Mouse (Mus musculus) cerebellum, adult 9-11 months (tissue): ENCODE data around the gene Wwox.

Source experiments
- DNase-seq: peaks from one replicate; pipeline ENCODE4 v3.0.0; 2022

Gene Wwox

DNA sequence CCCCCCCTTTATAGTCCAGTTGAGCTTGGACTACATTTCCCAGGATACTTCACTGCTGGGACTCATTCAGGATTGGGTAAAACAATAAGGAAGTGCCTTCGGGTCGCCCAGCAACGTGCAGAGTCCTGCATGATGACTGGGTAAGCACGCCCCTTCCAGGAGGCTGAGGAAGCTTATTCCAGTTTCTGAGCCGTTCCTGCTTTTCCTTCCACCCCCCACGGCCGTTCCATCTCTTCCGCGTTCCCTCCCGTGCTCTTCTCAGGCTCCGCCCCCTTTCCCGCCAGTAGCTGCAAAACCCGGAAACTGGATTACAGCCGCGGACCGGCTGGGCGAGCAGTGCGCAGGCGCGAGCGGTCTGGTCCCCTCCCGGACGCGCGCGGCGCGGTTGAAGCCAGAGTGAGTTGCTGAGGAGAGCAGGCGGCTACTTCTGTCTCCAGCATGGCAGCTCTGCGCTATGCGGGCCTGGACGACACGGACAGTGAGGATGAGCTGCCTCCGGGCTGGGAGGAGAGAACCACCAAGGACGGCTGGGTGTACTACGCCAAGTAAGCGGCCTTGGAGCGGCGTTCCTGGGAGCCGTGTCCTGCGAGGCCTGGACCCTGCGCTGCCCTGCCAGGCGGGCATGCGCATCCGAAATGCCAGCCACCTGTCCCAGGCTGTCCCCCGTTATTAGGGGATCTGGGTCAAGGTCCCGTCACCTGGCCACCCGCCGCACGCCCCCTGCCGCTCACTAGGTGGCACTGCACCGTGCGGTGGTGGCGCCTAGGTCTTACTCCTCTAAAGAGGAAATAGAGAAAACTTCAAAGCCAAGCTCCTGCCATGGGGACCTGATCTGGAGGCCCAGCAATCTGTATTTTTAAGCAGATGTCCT is at the start of gene Wwox:
Wwox (plus strand) TSS at position 322 of the 871 bp plus-strand sequence.
- DNase-seq, result peak; percentile 100

DNA sequence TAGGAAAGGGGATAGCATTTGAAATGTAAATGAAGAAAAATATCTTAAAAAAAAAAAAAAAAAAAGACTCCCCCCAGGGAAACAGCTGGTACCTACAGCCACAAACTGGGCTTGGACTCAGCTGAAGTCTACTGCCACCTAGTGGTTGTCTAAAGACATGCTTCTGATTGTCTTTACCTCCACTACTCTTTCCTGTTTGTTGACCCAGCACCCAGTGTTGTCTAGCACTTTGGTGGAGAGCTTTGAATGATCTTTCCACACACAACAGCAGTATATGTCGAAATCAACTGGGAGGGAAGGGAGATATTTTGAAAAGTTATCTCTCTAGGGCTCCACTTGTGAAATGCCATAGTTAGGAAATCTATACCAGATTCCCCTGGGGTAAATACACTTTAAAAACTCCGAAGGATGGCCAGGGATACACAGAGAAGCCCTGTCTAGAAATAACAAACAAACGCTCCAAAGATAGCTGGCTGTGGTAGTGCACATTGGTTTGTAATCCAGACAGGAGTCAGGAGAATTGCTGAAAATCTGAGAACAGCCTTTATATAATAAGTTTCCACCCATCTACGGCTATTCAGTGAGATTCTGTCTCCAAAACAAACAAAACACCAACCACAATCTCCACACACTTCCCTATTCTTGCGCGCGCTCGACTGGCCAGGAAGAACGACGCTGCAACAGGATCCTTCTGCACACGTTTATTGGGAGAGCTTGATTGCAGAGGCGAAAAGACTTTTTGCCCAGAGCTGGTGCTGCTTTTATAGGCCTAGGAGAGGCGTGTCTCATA is 48.8 kb upstream of the Wwox start:
- DNase-seq, result no peak

DNA sequence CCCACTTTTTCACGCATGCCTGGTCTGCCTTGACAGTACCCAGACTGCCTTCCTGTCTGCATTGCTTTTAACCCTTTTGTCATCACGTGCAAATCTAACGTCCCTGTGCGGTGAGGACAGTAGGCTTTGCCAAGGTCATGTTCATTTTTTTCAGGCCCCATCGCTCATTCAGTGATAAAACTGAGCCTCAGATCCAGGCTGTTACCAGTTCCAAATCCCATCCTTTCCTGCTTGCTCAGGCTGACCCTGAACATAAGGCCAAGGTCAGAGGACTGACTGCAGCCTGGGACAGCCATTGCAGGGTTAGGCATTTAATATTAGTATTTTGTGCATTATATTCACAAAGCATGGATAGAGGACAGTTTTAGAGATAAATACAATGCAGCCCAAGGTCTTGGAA is 41.1 kb upstream of the Wwox start:
- DNase-seq, result no peak

DNA sequence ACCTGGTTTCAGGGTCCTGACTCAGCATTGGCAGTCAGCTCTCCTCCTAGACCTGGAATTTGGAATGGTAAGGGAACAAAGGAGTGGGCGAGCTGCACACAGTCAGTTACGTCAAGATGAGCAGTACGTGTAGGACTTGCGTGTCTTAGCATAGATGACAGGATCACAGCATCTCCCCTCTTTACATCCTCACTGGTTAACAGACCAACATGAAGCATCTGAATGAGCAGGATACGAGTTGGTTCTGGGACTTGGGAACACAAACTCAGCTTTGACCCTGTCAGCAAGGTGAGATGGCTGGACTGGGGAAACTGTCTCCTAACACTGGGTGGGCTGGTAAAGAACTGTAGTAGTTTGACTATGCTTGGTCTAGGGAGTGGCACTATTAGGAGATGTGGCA is 40.2 kb upstream of the Wwox start:
- no peak for DNase-seq

DNA sequence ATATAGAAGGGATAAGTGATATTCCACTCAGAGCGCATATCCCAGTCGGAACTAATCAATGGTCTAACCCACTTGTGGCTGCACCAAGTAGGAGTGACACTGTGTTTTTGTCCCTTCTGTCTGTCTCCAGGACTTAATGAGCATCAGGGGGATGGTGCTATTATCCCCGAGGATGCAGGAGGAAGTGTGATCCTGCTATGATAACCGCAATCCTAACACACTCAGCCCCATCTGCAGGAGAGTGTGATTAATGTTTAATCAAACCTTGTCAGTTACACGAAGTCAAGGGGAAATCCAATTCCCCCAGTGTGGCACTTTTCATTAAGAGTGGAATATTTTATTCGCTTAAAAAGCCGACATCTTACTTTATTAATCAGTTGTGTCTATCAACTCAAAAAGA is 37.8 kb upstream of the Wwox start:
- DNase-seq, result no peak

DNA sequence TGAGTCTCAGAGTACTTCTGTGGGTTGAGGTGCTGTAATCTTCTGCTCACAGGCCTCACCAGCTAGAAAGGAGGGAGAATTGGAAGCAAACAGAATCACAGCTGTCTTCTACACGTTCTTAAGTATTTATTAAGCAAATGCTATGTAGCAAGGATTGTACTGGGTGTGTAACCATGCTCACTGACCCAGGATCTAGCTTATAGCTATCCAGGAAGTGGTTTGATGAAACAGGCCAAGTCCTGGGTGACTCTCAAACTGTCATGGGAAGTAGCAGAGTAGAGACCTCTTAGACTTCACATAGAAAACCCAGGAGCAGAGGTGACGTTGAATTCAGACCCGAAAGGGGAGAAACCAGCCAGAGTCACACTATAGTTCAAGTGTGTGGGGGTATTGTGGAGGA is 28.0 kb upstream of the Wwox start:
- no peak for DNase-seq

DNA sequence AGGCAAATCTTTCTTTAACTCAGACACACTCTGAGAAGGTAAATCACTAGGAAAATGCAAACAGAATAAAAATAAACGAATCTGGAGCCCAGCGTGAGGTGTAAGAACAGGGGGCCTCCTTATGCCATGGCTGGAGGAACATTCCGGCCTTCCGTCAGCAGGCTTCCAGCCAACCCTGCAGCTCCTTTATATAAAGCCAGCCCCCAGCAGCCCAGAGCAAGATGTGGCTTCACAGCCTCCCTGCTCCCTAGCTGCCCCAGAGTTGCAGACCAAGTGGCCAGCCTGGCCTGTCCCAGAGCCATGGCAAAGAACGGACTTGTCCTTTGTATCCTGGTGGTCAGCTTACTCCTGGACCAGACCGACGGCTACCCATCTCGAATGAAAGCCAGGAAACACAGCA is 21.7 kb upstream of the Wwox start, which contains the start of gene Clec3a:
Clec3a (plus strand) TSS at position 301 of the 400 bp plus-strand sequence.
- DNase-seq, result no peak

DNA sequence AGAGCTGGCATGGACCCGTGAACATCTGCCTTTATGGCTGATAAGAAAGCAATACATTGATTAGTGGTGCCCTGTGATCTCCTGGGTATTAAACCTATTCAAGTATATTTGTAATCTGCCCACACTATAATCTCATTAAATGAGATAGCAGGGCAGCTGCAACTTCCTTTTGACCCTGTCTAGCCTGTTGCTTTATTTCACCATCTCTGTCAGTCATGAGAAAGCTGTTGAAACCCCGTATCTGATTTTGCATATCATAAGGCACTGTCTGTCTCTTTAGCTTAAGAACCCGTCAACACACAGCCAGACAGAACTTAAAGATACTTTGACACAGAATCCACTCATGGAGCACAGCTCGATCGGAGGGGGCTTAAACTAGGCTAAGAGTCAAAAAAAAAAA is 21.0 kb upstream of the Wwox start:
- no peak for DNase-seq

DNA sequence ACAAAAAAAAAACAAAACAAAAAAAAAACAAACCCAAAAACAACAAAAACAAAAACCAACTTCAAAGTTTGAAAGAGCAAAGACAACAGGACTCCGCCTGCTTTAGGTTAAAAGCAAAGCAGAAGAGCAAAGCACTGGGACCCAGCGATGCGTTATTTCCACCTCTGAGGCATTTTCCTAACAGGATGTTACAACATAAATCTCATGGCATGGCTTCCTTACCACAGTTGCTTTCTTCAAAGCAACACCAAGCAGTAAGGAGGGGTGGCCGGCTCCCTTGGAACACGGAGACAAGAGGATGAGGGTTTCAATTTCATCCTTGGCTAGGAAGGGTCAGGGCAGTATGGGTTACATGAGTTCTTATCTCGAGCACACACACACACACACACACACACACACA is 20.6 kb upstream of the Wwox start:
- DNase-seq, result no peak

DNA sequence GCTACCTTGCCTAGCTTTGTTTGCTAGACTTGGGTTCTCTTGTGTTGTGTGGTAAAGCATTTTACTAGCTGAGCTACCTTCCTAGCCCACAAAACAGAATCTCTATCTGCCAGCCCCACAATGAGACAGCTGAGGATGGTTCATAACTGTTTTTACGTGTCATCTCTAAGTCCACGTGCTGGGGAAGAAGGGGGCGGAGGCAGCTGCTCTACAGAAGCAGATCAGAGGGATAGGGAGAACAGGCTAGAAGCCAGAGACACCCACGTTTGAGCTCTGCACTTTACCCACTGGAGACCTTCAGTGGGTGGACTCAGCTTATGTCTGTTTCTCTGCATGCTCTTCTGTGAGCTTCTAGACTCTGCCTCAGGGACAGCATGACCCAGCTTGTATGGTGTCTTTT is 17.9 kb upstream of the Wwox start:
- no peak for DNase-seq

- peak; percentile 50 for DNase-seq
These were observed 1.2 kb upstream of the Wwox start for GRCm38 (mm10) chr8:114438236-114438635.

DNA sequence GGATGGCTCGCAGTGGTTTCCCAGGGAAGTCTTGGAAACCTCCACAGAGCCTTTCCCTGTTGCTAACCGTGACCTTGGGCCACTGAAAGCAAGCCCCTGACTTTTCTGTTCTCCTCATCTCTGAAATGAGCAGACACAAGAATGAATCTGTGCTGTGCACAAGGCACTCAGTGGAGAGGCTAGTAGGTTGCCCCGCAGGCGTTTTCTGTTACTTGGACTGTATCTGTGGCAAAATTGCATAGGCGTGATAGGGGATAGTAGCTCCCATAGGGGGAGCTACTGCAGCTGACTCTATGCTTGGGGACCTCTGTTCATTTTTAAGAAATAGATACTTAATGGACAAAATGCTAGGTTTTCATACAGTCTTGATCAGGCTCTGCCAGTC is 742 bp downstream of the Wwox start:
- DNase-seq, result no peak

- peak; percentile 48 for DNase-seq
These were observed 2.2 kb downstream of the Wwox start for GRCm38 (mm10) chr8:114441616-114442015.

GRCm38 (mm10) chr8:114446884-114447283 is 7.4 kb downstream of the Wwox start:
- peak; percentile 2 for DNase-seq

GRCm38 (mm10) chr8:114452278-114452677 is 12.8 kb downstream of the Wwox start:
- no peak for DNase-seq

- peak; percentile 83 for DNase-seq
These were observed 13.3 kb downstream of the Wwox start for GRCm38 (mm10) chr8:114452781-114453221.

DNA sequence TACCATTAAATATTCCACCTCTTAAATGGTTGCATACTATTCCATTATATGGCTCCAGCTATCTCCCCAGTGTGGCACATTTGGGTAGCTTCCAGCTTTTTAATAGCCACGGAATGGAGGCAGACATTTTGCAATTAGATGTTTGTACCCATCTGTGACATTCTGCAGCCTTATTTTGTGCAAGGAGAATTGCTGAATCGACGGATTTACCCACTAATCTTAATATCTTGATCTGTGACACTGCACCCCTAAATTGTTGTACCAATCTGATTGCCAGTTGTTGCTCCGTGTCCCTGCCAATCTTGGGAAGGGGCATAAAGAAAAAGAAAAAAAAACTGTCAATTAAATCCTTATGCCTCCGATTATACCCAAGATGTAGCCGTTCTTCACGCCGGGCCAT is 15.8 kb downstream of the Wwox start:
- no peak for DNase-seq

DNA sequence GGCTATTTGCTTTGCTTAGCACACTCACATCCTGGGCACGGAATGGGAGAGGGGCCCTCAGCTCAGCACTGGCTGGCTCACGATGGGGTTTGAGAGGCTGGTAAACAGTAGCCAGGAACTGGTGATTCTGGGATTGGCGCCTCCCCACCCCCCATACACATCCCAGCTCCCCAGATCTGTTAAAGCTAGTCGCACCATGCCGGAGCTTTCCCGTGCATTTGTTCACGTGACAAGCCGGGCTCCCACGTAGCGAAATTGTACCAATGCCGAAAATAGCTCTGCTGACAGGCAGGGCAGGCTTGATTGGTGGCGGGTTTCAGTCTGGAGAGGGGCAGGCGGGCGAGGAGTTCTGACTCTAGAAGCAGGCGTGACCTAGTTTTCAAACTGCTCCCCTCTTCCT is 16.5 kb downstream of the Wwox start:
- peak; percentile 58 for DNase-seq

DNA sequence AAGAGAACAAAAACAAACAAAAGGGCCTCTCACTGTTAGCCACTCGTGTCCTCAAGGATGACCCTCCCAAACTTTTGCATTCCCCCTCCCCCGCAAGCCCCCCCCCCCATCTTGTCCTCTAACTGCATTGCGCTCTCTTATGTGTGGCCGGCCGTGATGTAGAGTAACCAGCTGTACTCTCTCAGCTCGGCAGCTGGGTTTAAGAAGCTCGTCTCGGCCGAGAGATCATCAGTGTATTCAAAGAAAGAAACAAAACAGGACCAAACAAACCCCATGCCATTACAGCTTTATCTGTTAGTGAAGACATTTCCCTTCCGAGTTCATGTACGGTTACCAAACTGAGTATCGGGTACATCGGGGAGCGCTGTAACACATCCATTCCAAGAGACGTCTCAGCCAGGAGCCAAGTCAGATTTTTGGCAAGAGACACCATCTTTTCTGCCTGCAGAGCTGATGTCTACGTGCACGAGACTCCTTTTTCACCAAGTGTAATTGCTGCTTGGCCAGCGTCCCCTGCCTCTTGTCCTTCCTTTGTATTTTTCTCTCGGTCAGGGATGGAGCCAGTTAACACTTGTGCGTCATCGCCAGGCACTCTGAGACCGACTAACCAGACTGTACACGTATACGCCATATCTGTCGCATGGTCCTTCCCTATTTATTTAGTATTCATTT is 18.8 kb downstream of the Wwox start:
- no peak for DNase-seq

DNA sequence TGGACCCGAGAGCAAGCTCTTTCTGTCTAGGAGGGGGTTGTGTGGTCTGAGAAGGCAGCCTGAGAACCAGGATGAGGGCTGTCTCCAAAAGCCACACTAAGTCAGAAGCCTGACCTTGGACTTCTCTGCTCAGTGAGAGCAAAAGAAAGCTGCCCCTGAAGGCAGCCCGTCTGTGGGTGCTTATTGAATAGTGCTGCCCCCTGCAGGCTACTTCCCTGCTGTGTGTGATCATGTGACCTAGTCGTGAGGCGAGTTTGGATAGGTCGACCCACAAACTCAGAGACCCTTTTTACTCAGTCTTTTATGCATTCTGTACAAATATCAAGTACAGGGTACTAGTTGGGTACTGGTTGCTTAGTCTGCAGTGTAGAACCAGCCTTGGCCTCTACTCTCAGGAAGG is 21.1 kb downstream of the Wwox start:
- DNase-seq, result no peak

DNA sequence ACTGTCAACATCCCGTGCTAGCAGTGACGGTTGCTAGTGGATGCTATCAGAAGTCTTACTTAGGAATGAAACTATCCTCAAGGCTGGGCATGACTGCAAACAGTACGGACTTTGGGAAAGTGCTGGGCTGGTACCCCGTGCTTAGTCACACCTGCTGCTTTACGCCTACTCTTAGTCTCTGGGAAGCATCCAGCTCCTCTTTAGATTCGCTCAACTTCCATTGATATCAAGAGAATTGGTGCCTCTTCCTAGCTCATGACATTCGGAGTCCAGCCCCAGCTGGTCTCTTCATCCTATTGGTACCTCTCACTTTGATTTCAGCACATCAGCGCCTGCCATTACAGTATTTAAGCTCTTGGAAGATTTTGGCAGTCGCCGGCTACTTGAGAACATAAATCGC is 23.1 kb downstream of the Wwox start:
- DNase-seq, result no peak

GRCm38 (mm10) chr8:114463305-114463704 is 23.9 kb downstream of the Wwox start:
- DNase-seq, result no peak

DNA sequence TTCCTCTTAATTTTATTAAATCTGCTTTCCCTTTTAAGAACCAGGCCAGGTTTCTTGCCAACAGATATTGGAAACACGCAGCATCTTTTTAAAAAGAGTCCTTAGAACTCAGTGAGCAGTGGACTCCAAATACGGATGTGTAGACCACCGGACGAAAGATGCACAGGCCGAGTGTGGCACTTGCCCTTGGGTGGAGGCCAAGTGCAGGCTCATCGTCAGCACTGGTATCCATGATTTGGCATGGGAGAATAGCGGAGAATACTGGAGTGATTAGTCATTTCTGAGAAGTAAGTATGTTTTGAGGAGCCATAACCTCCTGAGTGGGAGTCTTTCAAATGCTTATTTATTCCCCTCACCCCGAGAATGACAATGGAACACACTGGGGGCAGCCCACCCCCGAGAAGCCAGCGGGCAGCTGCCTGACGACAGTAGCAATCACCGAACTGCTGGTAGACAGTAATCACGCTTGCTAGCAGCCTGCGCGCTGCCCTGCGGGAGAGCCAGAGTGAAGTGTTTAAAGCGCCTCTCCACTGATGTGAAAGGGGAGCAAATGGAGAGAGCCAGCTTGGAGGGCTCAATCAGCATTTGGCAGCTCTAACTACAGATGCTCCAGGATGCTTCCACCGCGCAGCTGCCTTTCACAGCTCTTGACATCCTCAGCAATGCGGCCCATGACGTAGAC is 29.2 kb downstream of the Wwox start:
- DNase-seq, result no peak
